Mouse (Mus musculus) layer of hippocampus, adult 2 months (tissue): ENCODE results near the gene 6330409D20Rik. TPM values are rescaled to one million over a fixed set of nuclear protein-coding genes. Genes with fewer than 3 reads are reported as not detected.

Source experiments
- DNase-seq, 2 experiments: peaks; one replicate each; pipeline ENCODE4 v3.0.0; 2022; ENCODE audit warnings: low spot score in 2 of 2
- H3K27ac ChIP-seq: fragments of 200-600 bp; 2 replicates; pipeline ENCODE4 v1.8.1; 2022
- H3K4me3 ChIP-seq: fragments of 200-600 bp; 2 replicates; pipeline ENCODE4 v1.8.1; 2022; ENCODE audit warnings: mild to moderate bottlenecking
- CTCF ChIP-seq: fragments of 200-600 bp; conservative IDR thresholded peaks from 2 replicates; pipeline ENCODE4 v1.8.1; 2022; ENCODE audit warnings: antibody characterized with exemption, mild to moderate bottlenecking, moderate library complexity
- total RNA-seq, 2 experiments: library from RNA; stranded (reverse); gene quantifications; 2 replicates each; pipeline ENCODE4 v1.2.3; 2021

Gene 6330409D20Rik
- total RNA-seq, 2 experiments from 2014 or later: 1.4 to 2.9 TPM

GRCm38 (mm10) chr2:32750887-32751664, 10.3 kb upstream of the 6330409D20Rik start:
- no peak overlapping the region for H3K27ac ChIP-seq
- DNase-seq: no peak
- peak overlapping the region; percentile 13; the same call in 1 of the 2 replicates for H3K4me3 ChIP-seq
- no peak for TF ChIP-seq CTCF

GRCm38 (mm10) chr2:32750199-32750598, 9.4 kb upstream of the 6330409D20Rik start:
- Histone ChIP-seq H3K27ac (no peak overlapping the region), H3K4me3 (no peak overlapping the region)
- peak; percentile 41 for TF ChIP-seq CTCF
- DNase-seq: no peak

- DNase-seq: no peak
- Histone ChIP-seq H3K4me3 (no peak overlapping the region), H3K27ac (no peak overlapping the region)
- no peak for TF ChIP-seq CTCF
Measured at GRCm38 (mm10) chr2:32749082-32749481, 8.3 kb upstream of the 6330409D20Rik start.

DNA sequence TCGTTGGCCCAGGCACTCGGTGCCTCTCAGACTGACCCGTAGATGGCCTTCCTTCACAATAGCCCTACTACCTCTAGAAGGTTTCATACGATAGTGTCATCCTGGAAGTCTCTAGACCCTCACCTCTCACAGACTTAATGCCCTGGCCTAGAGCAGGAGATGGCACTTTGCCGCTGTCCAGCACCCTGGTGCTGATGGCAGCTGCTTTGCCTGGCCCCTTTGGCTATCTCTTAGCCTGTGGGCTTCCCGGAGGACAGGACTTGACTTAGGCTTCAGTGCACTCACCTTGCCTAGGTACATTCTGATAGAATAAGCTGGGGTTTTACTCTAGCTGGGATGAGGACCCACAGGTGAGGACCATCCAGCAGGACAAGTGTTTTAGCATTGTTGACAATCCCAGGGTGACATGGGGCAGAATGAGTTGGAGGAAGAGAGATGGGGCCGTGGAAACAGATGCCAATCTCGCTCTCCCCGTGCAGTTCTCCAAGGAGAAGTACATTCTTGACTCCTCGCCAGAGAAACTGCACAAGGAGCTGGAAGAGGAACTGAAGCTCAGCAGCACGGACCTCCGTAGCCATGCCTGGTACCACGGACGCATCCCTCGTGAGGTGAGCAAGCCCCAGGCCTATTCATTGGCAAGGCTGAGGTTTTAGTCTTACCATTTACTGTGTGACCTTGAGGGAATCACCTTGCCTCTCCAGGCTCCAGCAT, 3.6 kb upstream of the 6330409D20Rik start:
- DNase-seq: no peak
- H3K4me3 ChIP-seq: no peak overlapping the region
- no peak overlapping the region for H3K27ac ChIP-seq
- TF ChIP-seq CTCF: no peak

DNA sequence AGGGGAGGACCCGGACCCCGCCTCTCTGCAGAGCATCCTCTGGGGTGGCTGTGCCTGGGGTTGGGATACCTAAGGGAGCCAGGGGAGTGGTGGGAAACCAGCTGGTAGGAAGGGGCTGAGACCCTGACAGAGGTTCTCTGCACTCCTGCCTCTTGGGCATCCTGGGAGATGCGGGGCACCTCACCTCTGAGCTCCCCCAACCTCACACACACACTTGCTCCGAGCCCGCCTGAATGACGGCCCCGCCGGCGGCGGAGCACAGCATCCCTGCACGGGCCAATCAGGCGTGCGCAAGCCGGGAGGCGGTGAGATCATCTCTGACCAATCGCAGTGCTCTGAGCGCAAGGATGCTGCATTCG, 1.3 kb upstream of the 6330409D20Rik start:
- peak; percentile 85 to 87 for DNase-seq
- peak overlapping the region; percentile 88 for H3K27ac ChIP-seq
- no peak for TF ChIP-seq CTCF

GRCm38 (mm10) chr2:32741273-32742172, 707 bp upstream of the 6330409D20Rik start:
- peak; percentile 58 to 60 for DNase-seq
- TF ChIP-seq CTCF: no peak
- peak overlapping the region; percentile 88 for H3K27ac ChIP-seq
- peak overlapping the region; percentile 79 for H3K4me3 ChIP-seq

More for the DNA sequence above, 1.3 kb upstream of the 6330409D20Rik start:
- peak overlapping the region; percentile 79 for H3K4me3 ChIP-seq

DNA sequence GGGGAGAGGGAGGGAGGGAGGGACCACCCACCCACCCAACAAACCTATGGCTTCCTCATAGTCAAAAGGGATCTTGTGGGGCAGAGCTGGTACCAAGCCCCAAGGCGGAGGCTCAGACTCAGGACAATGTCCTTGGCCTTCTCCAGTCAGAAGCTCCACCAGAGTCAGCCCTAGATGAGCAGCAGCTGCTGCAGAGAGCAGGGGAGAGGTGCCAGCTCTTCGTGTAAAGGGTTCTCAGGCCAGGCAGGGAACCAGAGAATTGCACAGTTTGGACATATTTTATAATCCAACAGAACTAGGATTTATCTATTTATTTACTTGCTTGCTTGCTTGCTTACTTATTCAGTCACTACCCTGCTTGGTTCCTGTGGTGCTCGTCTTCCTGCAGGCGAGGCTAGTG, 1.5 kb downstream of the 6330409D20Rik start:
- Histone ChIP-seq H3K27ac (no peak overlapping the region), H3K4me3 (no peak overlapping the region)
- no peak for TF ChIP-seq CTCF
- DNase-seq: no peak

- Histone ChIP-seq H3K27ac (no peak overlapping the region), H3K4me3 (no peak overlapping the region)
- TF ChIP-seq CTCF: no peak
- DNase-seq: no peak
Measured at GRCm38 (mm10) chr2:32737008-32737407, 3.8 kb downstream of the 6330409D20Rik start.

GRCm38 (mm10) chr2:32736306-32736829, 4.4 kb downstream of the 6330409D20Rik start:
- H3K4me3 ChIP-seq: no peak overlapping the region
- no peak for DNase-seq
- TF ChIP-seq CTCF: no peak
- no peak overlapping the region; the same call in 1 of the 2 replicates for H3K27ac ChIP-seq

GRCm38 (mm10) chr2:32734933-32735332, 5.9 kb downstream of the 6330409D20Rik start:
- peak overlapping the region; percentile 51; the same call in 1 of the 2 replicates for H3K27ac ChIP-seq
- TF ChIP-seq CTCF: no peak
- H3K4me3 ChIP-seq: no peak overlapping the region
- DNase-seq: no peak

GRCm38 (mm10) chr2:32734480-32734879, 6.3 kb downstream of the 6330409D20Rik start:
- no peak for TF ChIP-seq CTCF
- Histone ChIP-seq H3K4me3 (no peak overlapping the region), H3K27ac (peak overlapping the region; percentile 51; the same call in 1 of the 2 replicates)
- no peak for DNase-seq

GRCm38 (mm10) chr2:32732695-32733094, 8.1 kb downstream of the 6330409D20Rik start:
- no peak for DNase-seq
- TF ChIP-seq CTCF: no peak
- no peak overlapping the region for H3K4me3 ChIP-seq
- H3K27ac ChIP-seq: no peak overlapping the region
